Mouse (Mus musculus) C2C12 (cell line): ENCODE results near the gene Map4.

Experiments used
- CTCF ChIP-seq: IDR thresholded peaks from one replicate; pipeline ENCODE4 v1.5.1; 2011; ENCODE audit not compliant: control insufficient read depth, insufficient read depth, insufficient read length
- MAX ChIP-seq: IDR thresholded peaks from one replicate; pipeline ENCODE4 v1.6.1; 2011; ENCODE audit warnings: mild to moderate bottlenecking, control low read depth
- MYOD1 ChIP-seq: IDR thresholded peaks from one replicate; pipeline ENCODE4 v1.6.1; 2011; ENCODE audit warnings: low read depth; ENCODE audit not compliant: control insufficient read depth, insufficient read length
- USF1 ChIP-seq: IDR thresholded peaks from one replicate; pipeline ENCODE4 v1.6.1; 2011; ENCODE audit warnings: low read depth, mild to moderate bottlenecking, control low read depth, moderate library complexity

DNA sequence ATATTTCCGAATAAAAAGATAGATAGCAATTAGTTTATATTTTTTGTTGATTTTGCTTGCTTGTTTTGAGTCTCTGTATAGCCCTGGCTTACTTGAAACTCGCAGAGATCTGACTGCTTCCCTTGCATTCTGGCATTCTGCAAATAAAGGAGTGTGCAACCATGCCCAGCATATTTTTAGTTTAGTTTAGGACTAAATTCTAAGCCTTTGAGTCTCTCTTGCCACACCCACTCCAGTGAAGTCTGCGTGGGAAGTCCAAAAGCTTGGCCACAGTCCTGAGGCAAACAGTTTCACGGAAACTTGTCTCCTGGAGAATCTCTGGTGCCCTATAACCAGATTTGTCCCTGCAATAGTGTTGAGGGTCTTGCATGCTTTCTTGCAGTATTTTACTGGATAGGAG lies 113.1 kb downstream of the Map4 start:
- TF ChIP-seq CTCF: no peak
- no peak for TF ChIP-seq MYOD1
- TF ChIP-seq MAX: no peak
- TF ChIP-seq USF1: no peak
